Mouse (Mus musculus): Measurements from ENCODE around the gene Gm13889. TPM values are rescaled to one million over a fixed set of nuclear protein-coding genes. Genes with fewer than 3 reads are reported as not detected.

The Gm13889 gene
- total and polyA plus RNA-seq, 2 experiments, result 0.46 to 4.3 TPM

DNA sequence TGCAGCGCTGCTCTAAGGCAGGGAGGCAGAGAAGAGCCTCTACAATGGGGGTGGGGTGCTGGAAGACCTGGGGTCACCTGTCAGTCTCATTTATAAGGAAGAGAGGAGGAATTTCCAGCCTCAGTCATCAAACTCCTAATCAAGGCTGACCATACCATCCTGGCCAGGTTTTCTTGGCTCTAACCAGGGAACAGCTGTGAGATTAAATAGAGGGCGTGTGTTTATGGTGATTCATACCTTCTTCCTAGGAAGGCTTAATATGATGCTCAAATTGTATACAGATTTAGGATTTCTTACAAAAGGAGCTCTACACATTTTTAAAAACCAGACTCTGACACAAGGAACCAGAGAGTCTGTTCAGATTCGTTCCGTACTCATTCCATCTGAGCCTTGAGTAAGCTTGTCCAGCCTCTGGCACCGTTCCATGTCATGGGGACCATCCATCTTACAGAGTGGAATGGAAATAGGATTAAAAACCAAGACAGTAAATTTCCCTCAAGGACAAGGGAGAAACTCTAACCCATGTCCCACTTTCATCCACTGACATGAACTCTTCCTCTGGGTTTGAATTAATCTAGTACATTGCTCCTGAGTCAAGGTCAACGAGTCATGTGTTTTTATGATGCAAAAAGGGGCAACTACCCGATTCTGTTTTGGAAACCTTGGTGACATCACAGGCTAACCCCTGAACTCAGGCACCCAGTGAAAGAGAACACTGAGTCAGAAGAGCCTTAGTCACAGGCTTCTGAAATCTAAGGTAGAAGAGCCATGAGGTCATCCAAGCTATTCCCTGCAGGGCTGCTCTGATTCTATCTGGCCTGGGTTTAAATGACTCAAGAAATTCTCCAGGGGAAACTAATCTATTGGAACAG, 22.5 kb upstream of the Gm13889 start:
- Histone ChIP-seq H3K27me3 (ENCODE audit: control insufficient read depth, insufficient read depth, low read length) (no peaks in the 10 kb centered on the region), H3K4me3 (ENCODE audit: insufficient read depth, low read depth, low read length) (no peak overlapping the region), H3K79me2 (ENCODE audit: control insufficient read depth, insufficient read depth, low read length) (no peaks in the 10 kb centered on the region), H3K4me1 (ENCODE audit: control insufficient read depth, insufficient read depth, low read length) (peaks cover 8% of the 10 kb centered on the region; the same call in 1 of the 2 replicates), H3K9ac (ENCODE audit: low read depth, low read length) (no peak overlapping the region), H3K36me3 (ENCODE audit: control insufficient read depth, insufficient read depth, low read length) (peaks cover 23% of the 10 kb centered on the region), H3K27ac (replicated peaks; ENCODE audit: insufficient read depth, low read depth, low read length) (no peak overlapping the region)
- TF ChIP-seq CTCF (IDR thresholded peaks at IDR 0.05; ENCODE audit: low read depth, low read length) (no peak), POLR2A (IDR thresholded peaks at IDR 0.05; ENCODE audit: extremely low read depth, insufficient read depth, low read length) (no peak)
- no peak for DNase-seq (ENCODE audit: extremely low read depth, low read depth, low spot score)
- WGBS, result 80% methylated on average over 7 of the region's 7 CpGs

DNA sequence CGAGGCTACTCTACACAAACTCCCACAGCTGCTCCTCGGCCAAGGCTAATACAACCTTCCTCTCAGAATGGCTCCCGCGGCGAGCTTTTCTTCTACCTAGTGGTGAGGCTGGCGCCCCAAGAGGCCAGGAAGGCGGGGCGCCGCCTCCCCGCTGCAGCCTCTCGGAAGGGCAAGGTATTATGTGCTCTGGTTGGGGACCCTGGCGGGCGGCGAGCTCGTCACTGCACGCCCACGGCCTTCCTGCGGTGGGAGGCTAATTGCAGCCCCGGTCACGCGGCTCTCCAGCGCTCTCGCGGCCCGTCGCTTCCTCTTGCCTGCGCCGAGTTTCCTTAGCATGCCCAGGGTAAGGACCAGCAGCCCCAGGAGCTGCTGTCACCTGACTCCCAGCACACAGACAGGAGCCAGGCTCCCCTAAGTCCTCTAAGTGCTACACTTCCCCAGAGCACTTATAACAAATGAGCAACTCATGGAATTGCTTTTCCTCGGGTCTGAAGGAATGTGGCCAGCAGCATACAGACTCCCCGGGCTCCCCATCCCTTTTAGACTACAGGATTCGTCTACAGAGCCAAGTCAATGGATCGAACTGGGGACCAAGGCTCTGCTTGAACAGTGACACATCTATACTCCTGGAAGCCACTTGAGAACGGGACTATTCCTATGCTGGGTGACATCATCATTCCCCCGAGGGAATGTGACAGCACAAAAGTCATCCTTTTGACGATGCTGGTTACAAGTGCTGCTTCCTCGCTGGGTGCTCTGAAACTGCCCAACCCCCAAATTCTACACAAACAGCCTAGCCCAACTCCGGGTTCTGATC, 19.6 kb upstream of the Gm13889 start:
- no peak for TF ChIP-seq POLR2A (IDR thresholded peaks at IDR 0.05; ENCODE audit: extremely low read depth, insufficient read depth, low read length)
- TF ChIP-seq CTCF (IDR thresholded peaks at IDR 0.05; ENCODE audit: low read depth, low read length), result no peak
- Histone ChIP-seq H3K36me3 (ENCODE audit: control insufficient read depth, insufficient read depth, low read length) (peaks cover 15% of the 10 kb centered on the region), H3K27me3 (ENCODE audit: control insufficient read depth, insufficient read depth, low read length) (no peaks in the 10 kb centered on the region), H3K4me1 (ENCODE audit: control insufficient read depth, insufficient read depth, low read length) (0 out of 2 replicates have a peak, but pooled peaks cover 5% of the 10 kb centered on the region), H3K9ac (ENCODE audit: low read depth, low read length) (peak overlapping the region; percentile 11; the same call in 1 of the 2 replicates), H3K27ac (replicated peaks; ENCODE audit: insufficient read depth, low read depth, low read length) (no peak overlapping the region), H3K4me3 (ENCODE audit: insufficient read depth, low read depth, low read length) (peak overlapping the region; percentile 13; the same call in 1 of the 2 replicates), H3K79me2 (ENCODE audit: control insufficient read depth, insufficient read depth, low read length) (no peaks in the 10 kb centered on the region)
- no peak for DNase-seq (ENCODE audit: extremely low read depth, low read depth, low spot score)
- WGBS, result 5% methylated on average over 37 of the region's 37 CpGs

DNA sequence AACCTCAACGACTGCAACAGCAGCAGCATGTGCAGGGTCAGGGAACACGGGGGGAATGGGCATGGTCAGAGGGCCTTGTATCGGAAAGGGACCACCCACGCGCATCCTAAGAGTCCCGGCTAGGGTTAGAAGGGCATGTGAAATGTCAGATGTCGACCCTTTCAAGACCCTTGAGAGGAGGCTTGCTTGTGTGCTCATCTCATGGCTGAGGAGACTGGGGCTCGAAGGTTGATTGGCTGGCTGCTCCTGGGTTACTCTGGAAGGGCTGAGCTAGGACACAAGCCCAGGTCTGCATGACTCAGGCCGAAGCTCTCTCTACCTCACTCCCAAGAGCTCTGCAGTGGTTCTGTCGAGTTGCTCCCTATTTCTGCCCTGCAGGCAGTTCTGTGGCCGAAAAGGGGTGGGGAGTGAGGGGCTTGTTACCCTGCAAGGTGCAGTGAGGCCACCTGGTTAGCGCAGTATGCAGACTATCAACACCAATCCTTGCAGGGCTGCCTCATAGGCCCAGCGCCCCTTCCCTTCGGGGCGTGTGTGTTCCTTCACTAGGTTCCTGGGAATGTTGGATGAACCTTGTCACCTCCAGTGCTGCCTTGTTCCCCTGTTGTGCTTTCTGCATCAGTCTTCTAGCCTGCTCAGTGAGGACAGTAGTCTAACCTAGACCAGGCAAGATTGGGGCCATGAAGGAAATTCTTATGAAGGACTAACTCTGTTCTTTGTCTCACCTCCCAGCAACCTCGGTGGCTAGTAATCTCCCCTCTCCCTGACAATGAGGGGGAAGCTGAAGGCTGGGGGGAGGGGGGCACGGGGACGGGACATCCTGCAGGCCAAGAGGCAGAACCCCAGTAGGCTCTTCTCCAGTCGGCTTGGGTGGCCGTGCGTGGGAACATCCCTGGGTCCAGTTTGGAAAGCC, 18.8 kb upstream of the Gm13889 start:
- H3K9ac ChIP-seq (ENCODE audit: low read depth, low read length), result no peak overlapping the region
- H3K27ac ChIP-seq (replicated peaks; ENCODE audit: insufficient read depth, low read depth, low read length), result no peak overlapping the region
- H3K36me3 ChIP-seq (ENCODE audit: control insufficient read depth, insufficient read depth, low read length), result peaks cover 11% of the 10 kb centered on the region
- H3K79me2 ChIP-seq (ENCODE audit: control insufficient read depth, insufficient read depth, low read length), result no peaks in the 10 kb centered on the region
- TF ChIP-seq CTCF (IDR thresholded peaks at IDR 0.05; ENCODE audit: low read depth, low read length) (no peak), POLR2A (IDR thresholded peaks at IDR 0.05; ENCODE audit: extremely low read depth, insufficient read depth, low read length) (no peak)
- no peak overlapping the region; the same call in 1 of the 2 replicates for H3K4me3 ChIP-seq (ENCODE audit: insufficient read depth, low read depth, low read length)
- no peaks in the 10 kb centered on the region for H3K27me3 ChIP-seq (ENCODE audit: control insufficient read depth, insufficient read depth, low read length)
- H3K4me1 ChIP-seq (ENCODE audit: control insufficient read depth, insufficient read depth, low read length), result 0 out of 2 replicates have a peak, but pooled peaks cover 5% of the 10 kb centered on the region
- DNase-seq (ENCODE audit: extremely low read depth, low read depth, low spot score), result no peak
- 45% methylated on average over 21 of the region's 21 CpGs for WGBS

DNA sequence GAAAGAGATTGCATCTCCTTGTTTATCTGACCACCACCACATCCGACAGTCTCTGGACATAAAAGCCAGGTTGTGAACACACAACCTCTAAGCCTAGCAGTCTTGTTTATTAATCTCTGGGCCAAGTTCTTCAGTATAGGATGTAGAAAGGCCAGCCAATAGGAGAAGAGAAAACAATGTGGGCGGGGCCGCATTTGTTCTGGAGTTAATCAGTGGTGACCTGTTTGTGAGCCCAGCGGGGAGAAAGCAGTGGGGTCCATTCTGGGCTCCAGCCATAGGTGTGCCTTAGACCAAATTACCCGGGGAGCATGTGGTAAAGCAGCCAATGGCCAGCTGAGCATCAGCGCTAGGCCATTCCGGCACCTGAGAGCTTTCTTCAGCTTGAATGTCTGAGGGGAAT, 18.0 kb upstream of the Gm13889 start:
- Histone ChIP-seq H3K4me3 (ENCODE audit: insufficient read depth, low read depth, low read length) (no peak overlapping the region), H3K79me2 (ENCODE audit: control insufficient read depth, insufficient read depth, low read length) (no peaks in the 10 kb centered on the region), H3K27me3 (ENCODE audit: control insufficient read depth, insufficient read depth, low read length) (no peaks in the 10 kb centered on the region), H3K36me3 (ENCODE audit: control insufficient read depth, insufficient read depth, low read length) (peaks cover 6% of the 10 kb centered on the region; the same call in 1 of the 2 replicates), H3K4me1 (ENCODE audit: control insufficient read depth, insufficient read depth, low read length) (0 out of 2 replicates have a peak, but pooled peaks cover 5% of the 10 kb centered on the region), H3K27ac (replicated peaks; ENCODE audit: insufficient read depth, low read depth, low read length) (no peak overlapping the region), H3K9ac (ENCODE audit: low read depth, low read length) (no peak overlapping the region)
- no peak for DNase-seq (ENCODE audit: extremely low read depth, low read depth, low spot score)
- TF ChIP-seq POLR2A (IDR thresholded peaks at IDR 0.05; ENCODE audit: extremely low read depth, insufficient read depth, low read length), result no peak
- TF ChIP-seq CTCF (IDR thresholded peaks at IDR 0.05; ENCODE audit: low read depth, low read length), result no peak
- 64% methylated on average over 7 of the region's 7 CpGs for WGBS

DNA sequence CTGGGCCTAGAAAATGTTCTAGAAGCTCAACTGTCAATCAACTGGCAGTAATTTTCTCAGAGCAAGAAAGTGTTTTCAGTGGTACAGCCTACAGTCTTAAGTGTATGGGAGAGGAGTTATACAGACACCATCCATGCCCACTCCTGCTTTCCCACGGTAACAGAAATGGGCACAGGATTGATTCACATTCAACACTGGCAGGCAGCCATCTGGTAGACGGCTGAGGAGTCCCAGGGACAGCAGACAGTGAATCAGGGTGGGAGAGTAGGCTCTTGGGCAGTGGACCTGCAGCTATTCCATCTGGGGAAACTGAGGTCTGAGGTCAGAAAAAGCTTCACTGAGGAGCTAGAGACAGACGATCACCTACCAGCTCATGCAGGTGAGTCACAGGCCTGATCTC, 14.6 kb upstream of the Gm13889 start:
- no peak overlapping the region for H3K27ac ChIP-seq (replicated peaks; ENCODE audit: insufficient read depth, low read depth, low read length)
- no peak for DNase-seq (ENCODE audit: extremely low read depth, low read depth, low spot score)
- H3K36me3 ChIP-seq (ENCODE audit: control insufficient read depth, insufficient read depth, low read length), result no peaks in the 10 kb centered on the region
- no peaks in the 10 kb centered on the region for H3K27me3 ChIP-seq (ENCODE audit: control insufficient read depth, insufficient read depth, low read length)
- TF ChIP-seq POLR2A (IDR thresholded peaks at IDR 0.05; ENCODE audit: extremely low read depth, insufficient read depth, low read length), result no peak
- TF ChIP-seq CTCF (IDR thresholded peaks at IDR 0.05; ENCODE audit: low read depth, low read length), result no peak
- no peak overlapping the region for H3K9ac ChIP-seq (ENCODE audit: low read depth, low read length)
- 0 out of 2 replicates have a peak, but pooled peaks cover under 1% of the 10 kb centered on the region for H3K4me1 ChIP-seq (ENCODE audit: control insufficient read depth, insufficient read depth, low read length)
- 72% methylated on average over 3 of the region's 3 CpGs for WGBS
- H3K79me2 ChIP-seq (ENCODE audit: control insufficient read depth, insufficient read depth, low read length), result no peaks in the 10 kb centered on the region
- H3K4me3 ChIP-seq (ENCODE audit: insufficient read depth, low read depth, low read length), result no peak overlapping the region
